Mouse (Mus musculus) gastrocnemius, adult 2 months (tissue): ENCODE results near the gene Klhdc4. TPM values are rescaled to one million over a fixed set of nuclear protein-coding genes. Genes with fewer than 3 reads are reported as not detected.
A peak's percentile ranks its signal among the peaks of the same experiment; 100 is the strongest.

Source experiments
- DNase-seq: peaks from one replicate; pipeline ENCODE4 v3.0.0; 2022
- H3K27ac ChIP-seq: fragments of 200-600 bp; 2 replicates; pipeline ENCODE4 v1.8.1; 2022; ENCODE audit warnings: mild to moderate bottlenecking
- H3K4me3 ChIP-seq: fragments of 200-600 bp; 2 replicates; pipeline ENCODE4 v1.8.1; 2022; ENCODE audit warnings: mild to moderate bottlenecking, moderate library complexity
- CTCF ChIP-seq: fragments of 200-600 bp; IDR thresholded peaks from 2 replicates; pipeline ENCODE4 v1.8.1; 2022; ENCODE audit warnings: antibody characterized with exemption, mild to moderate bottlenecking, moderate library complexity
- intact Hi-C: fragments of 180-260 bp; cut with DNase I; formaldehyde crosslinking; loops from one replicate; pipeline ENCODE4 v1.15.1; 2025
- total RNA-seq, 2 experiments: library from RNA; stranded (reverse); gene quantifications; 2 replicates each; pipeline ENCODE4 v1.2.3; 2021

Klhdc4 gene
- total RNA-seq, 2 experiments from 2014 or later: 10.1 to 13.7 TPM

DNA sequence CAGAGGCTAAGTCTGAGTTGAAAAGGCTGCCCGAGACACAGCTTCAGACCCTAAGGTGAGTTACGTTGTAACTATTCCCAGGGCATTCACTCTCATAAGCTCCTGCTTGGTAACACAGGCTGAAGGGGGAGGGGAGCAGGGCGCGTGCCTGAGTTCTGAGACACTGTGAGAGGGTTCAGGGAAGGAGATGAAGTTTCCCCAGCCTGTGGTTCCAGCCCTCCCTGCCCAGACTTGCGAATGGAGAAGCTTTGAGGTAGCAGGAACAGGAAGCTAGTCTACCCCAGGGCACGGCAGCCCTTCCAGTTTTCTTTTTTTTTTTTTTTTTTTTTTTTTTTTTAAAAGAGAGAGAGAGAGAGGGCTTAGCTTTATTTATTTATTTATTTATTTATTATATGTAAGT lies 31.9 kb upstream of the Klhdc4 start:
- peak; percentile 7 for DNase-seq
- H3K4me3 ChIP-seq: no peak overlapping the region
- TF ChIP-seq CTCF: no peak
- intact Hi-C loops: no loop called here
- no peak overlapping the region for H3K27ac ChIP-seq

- intact Hi-C loops: no loop called here
- no peak overlapping the region for H3K4me3 ChIP-seq
- TF ChIP-seq CTCF: no peak
- no peak for DNase-seq
- peak overlapping the region; percentile 48 for H3K27ac ChIP-seq
Measured at GRCm38 (mm10) chr8:121857747-121858146, 28.4 kb upstream of the Klhdc4 start.

- DNase-seq: peak; percentile 86
Measured at GRCm38 (mm10) chr8:121857331-121857730, 28.0 kb upstream of the Klhdc4 start.

GRCm38 (mm10) chr8:121856071-121856746 lies 26.8 kb upstream of the Klhdc4 start:
- no peak for TF ChIP-seq CTCF
- DNase-seq: peak; percentile 10
- H3K4me3 ChIP-seq: no peak overlapping the region
- H3K27ac ChIP-seq: no peak overlapping the region
- intact Hi-C loops: no loop called here

More at GRCm38 (mm10) chr8:121857331-121857730, 28.0 kb upstream of the Klhdc4 start:
- Histone ChIP-seq H3K27ac (peak overlapping the region; percentile 58), H3K4me3 (no peak overlapping the region)
- intact Hi-C loops: no loop called here
- TF ChIP-seq CTCF: no peak

- Histone ChIP-seq H3K4me3 (no peak overlapping the region), H3K27ac (no peak overlapping the region)
- no peak for TF ChIP-seq CTCF
- no peak for DNase-seq
- intact Hi-C loops: no loop called here
Measured at GRCm38 (mm10) chr8:121853586-121853985, 24.2 kb upstream of the Klhdc4 start.

DNA sequence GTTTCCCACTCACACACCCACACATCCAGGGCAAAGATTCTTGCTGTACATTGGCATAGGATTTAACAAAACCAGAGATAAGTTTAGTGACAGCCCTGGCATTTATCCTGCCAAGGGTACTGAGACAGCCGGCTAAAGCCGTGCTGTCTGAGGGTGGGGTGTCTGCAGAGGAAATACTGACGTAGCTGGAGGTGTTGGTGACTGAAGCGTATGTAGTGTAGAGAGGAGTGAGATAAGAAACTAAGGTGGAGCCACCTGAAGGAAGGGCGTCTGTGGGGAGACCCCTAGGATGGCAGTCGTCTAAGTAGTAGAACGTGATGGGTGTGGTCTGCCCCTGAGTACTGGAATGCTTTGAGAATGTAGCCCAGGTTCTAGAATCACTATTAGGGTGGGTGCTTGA lies 23.1 kb upstream of the Klhdc4 start:
- DNase-seq: no peak
- Histone ChIP-seq H3K27ac (no peak overlapping the region), H3K4me3 (no peak overlapping the region)
- intact Hi-C loops: no loop called here
- no peak for TF ChIP-seq CTCF

- no peak for DNase-seq
- Histone ChIP-seq H3K27ac (0 out of 2 replicates have a peak overlapping the region, but pooled peaks have one; percentile 48), H3K4me3 (no peak overlapping the region)
- intact Hi-C loops: no loop called here
- no peak for TF ChIP-seq CTCF
Measured at GRCm38 (mm10) chr8:121851716-121852115, 22.3 kb upstream of the Klhdc4 start.

DNA sequence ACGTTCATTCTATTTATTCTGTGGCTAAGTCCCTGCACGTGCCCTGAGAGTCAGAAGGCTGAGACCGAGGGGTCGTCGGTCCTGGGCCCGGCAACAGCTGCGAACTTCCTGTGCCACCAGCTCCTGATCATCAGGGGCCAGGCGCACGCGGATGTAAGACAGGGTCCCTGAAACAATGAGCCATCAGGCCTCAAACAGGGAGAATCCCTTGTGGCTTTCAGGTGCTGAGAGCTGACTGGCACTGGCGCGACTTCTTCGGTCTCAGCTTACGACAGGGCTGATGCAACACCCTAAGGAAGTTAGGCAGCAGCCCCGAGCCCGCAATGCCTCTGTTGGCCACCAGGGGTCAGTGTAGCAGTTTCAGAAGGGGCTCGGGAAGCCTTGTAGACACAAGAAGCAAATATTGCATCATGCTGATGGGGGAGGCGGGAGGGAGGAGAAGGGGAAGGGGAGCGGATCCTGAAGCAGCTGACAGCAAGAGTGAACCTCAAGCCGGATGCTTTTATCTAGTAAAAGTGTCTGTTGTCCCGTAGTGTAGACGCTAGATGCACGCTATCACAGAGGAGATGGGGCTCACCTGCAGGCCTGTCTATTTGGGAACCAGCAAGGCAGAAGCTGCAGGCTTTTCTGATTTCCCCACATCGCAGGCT lies 21.6 kb upstream of the Klhdc4 start:
- H3K4me3 ChIP-seq: peak overlapping the region; percentile 59

DNA sequence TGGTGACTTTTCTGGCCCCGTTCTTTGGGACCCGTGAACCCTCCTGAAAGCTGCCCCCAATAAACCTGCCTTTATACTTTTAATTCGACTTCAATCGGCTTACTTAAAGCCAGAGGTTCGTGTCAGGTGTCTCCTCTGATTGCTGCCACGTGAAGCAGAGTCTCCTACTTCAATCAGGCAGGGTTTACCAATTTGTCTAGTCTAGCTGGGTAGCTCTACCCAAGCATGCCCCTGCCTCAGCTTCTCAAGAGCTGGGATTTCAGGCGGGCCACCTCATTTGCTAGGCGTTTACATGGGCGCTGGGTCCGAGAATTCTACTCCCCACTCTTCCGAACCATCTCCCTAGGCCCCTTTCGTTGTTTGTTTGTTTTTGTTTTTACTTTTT lies 21.1 kb upstream of the Klhdc4 start:
- Histone ChIP-seq H3K4me3 (peak overlapping the region; percentile 59), H3K27ac (peak overlapping the region; percentile 68; the same call in 1 of the 2 replicates)
- TF ChIP-seq CTCF: no peak
- no peak for DNase-seq
- intact Hi-C loops: loop anchor here (1.0 kb wide), 2 partner anchors 59 to 75 kb away; no protein-coding TSS in a partner anchor

More for the DNA sequence above, 21.6 kb upstream of the Klhdc4 start:
- DNase-seq: peak; percentile 97
- peak; percentile 99 for TF ChIP-seq CTCF
- peak overlapping the region; percentile 68 for H3K27ac ChIP-seq
- intact Hi-C loops: loop anchor here (1.0 kb wide), 2 partner anchors 58 to 74 kb away; no protein-coding TSS in a partner anchor

DNA sequence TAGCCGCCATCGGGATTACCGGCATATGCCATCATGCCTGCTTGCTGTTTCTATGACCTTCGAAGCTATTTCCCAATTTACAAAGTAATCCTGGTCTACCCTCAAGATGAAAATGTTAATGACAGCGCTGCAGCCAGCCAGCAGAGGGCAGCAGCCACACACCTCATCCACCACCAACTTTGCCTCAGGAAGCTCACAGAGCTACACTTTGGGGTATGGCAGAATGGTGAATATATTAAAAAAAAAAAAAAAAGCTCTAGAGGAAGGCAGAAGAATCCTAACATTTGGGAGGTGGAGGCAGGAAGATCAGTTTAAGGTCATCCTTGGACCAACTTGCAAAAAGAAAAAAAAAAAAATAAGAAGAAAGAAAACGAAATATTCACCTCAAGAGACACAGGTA lies 20.6 kb upstream of the Klhdc4 start:
- no peak overlapping the region for H3K4me3 ChIP-seq
- intact Hi-C loops: loop anchor here (1.0 kb wide), 2 partner anchors 59 to 75 kb away; no protein-coding TSS in a partner anchor

GRCm38 (mm10) chr8:121849303-121849702 lies 19.9 kb upstream of the Klhdc4 start:
- intact Hi-C loops: loop anchor here (10.0 kb wide), 1 partner anchor 155 kb away; no protein-coding TSS in a partner anchor
- no peak overlapping the region for H3K4me3 ChIP-seq

More for the DNA sequence above, 20.6 kb upstream of the Klhdc4 start:
- peak; percentile 86 for TF ChIP-seq CTCF
- H3K27ac ChIP-seq: 0 out of 2 replicates have a peak overlapping the region, but pooled peaks have one; percentile 68
- DNase-seq: peak; percentile 70

DNA sequence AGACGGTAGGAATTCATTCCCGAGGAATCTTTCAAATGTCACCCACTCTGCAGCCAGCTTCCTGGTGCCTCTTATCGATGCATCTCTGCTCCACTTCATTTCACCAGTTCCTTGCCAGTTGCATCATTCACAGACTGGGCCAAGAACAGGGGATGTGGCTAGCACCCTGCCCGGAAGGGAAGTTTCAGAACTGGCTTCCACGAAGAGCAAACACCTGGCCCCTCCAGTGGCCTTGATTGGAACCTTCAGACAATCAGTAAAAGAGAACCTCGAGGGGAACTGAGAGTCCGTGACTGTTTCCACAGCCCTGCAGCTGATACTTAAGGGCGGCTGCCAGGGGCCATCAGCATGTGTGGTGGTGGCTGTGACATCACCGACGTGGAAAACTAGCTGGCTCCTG lies 19.1 kb upstream of the Klhdc4 start:
- no peak for TF ChIP-seq CTCF
- no peak for DNase-seq
- no peak overlapping the region for H3K27ac ChIP-seq
- intact Hi-C loops: loop anchor here (10.0 kb wide), 1 partner anchor 154 kb away; no protein-coding TSS in a partner anchor
- no peak overlapping the region for H3K4me3 ChIP-seq

More at GRCm38 (mm10) chr8:121849303-121849702, 19.9 kb upstream of the Klhdc4 start:
- no peak for DNase-seq
- no peak overlapping the region for H3K27ac ChIP-seq
- no peak for TF ChIP-seq CTCF

GRCm38 (mm10) chr8:121847987-121848386 lies 18.6 kb upstream of the Klhdc4 start:
- TF ChIP-seq CTCF: no peak
- no peak for DNase-seq
- no peak overlapping the region for H3K27ac ChIP-seq
- no peak overlapping the region for H3K4me3 ChIP-seq
- intact Hi-C loops: loop anchor here (10.0 kb wide), 1 partner anchor 153 kb away; no protein-coding TSS in a partner anchor
